Mouse (Mus musculus): ENCODE data around the gene Psmd6. TPM values are rescaled to one million over a fixed set of nuclear protein-coding genes. Genes with fewer than 3 reads are reported as not detected.

Psmd6 gene
- 239 and 243 TPM in 2 replicates for polyA plus RNA-seq (2015; fragmentation: Nextera tagmentation; extraction: Ambion mirVana)

DNA sequence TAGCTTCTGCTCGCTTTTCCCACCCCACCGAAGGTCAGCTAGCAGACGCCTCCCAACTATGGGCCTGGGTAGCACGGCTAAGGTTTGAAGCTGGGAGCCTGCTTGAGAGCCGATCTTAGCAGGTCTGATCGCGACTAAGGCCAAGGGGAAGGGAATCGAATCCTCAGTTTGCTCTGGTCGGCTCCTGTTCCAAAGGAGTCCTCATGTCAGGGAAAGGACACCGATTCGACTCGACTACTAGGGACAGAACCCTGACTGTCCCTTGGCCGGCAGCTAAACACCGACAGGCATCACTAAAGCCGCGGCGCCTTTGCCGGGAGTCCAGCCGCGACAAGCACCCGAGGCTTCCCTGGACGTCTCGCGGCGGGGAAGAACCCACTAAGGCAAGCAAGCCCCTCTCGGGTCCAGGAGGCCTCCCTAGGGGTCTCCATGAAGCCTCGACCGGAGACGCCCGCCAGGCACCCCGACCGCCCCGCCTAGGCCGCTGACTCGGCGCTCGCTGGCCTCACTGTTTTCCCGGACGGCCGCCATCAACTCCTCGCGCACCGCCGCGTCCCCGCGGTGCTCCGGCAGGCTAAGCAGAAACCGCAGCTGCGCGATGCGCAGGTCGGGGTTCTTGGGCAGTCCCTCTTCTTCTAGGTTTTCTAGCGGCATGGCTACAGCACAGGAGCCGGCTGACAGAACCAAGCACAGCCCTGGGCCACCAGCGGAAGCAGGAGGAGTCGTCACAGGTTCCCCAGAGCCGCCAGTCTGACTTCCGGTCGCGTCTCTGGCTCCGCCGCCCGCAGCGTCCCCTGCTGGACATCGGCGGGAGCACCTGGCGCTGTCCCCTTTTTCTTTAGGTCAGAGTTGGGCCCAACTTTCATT lies at the start of gene Psmd6:
Gene Psmd6 (minus strand): TSS at position 755 of the 867 bp plus-strand sequence.
- Histone ChIP-seq H3K36me3 (peaks cover 32% of the 10 kb centered on the region), H3K27ac (peak within 1 kb of the TSS; percentile 64), H3K4me2 (peak within 1 kb of the TSS; percentile 80), H3K4me3 (peak within 1 kb of the TSS; percentile 91), H3K27me3 (no peaks in the 10 kb centered on the region), H3K4me1 (peaks cover 10% of the 10 kb centered on the region), H3K9ac (peak within 1 kb of the TSS; percentile 95), H3K9me3 (no peaks in the 10 kb centered on the region)
- peak; percentile 96 for ATAC-seq (ENCODE audit: borderline replicate concordance, extremely low read depth, low FRiP score, low TSS enrichment)
- WGBS, result under 1% methylated on average over 68 of the region's 68 CpGs

- Histone ChIP-seq H3K9ac (no peak overlapping the region), H3K27ac (no peak overlapping the region), H3K9me3 (no peaks in the 10 kb centered on the region), H3K27me3 (no peaks in the 10 kb centered on the region), H3K4me1 (no peaks in the 10 kb centered on the region), H3K36me3 (peaks cover 48% of the 10 kb centered on the region), H3K4me3 (no peak overlapping the region), H3K4me2 (no peak overlapping the region)
- WGBS, result 77% methylated on average over 4 of the region's 4 CpGs
- ATAC-seq (ENCODE audit: borderline replicate concordance, extremely low read depth, low FRiP score, low TSS enrichment), result no peak
These were observed 10.1 kb downstream of the Psmd6 start for GRCm38 (mm10) chr14:14110710-14111109.

DNA sequence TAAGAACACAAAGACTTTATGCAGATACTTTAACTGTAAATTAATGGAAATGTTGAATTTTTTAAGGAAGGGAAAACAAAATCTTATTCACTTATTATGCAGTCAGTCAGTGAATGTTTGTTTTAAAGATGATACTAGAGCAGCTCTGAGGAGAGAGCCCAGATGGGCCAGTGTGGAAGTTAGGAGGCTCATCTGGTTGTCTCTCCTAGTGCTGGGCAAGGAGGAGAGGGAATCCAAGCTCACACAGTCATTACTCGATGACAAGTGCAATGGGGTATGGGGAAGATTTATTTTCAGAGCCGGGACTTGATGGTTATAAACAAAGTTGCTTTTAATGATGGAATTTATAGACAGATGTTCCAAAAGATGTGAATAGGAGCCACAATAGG lies 15.9 kb downstream of the Psmd6 start:
- Histone ChIP-seq H3K36me3 (peaks cover 17% of the 10 kb centered on the region), H3K4me1 (no peaks in the 10 kb centered on the region), H3K27ac (no peak overlapping the region), H3K9ac (no peak overlapping the region), H3K27me3 (no peaks in the 10 kb centered on the region), H3K4me2 (no peak overlapping the region), H3K9me3 (no peaks in the 10 kb centered on the region), H3K4me3 (no peak overlapping the region)
- ATAC-seq (ENCODE audit: borderline replicate concordance, extremely low read depth, low FRiP score, low TSS enrichment), result no peak
- WGBS, result 66% methylated on average over 2 of the region's 2 CpGs

GRCm38 (mm10) chr14:14104213-14104929 lies 16.4 kb downstream of the Psmd6 start:
- no peak overlapping the region for H3K27ac ChIP-seq
- no peak for ATAC-seq (ENCODE audit: borderline replicate concordance, extremely low read depth, low FRiP score, low TSS enrichment)
- H3K4me2 ChIP-seq, result no peak overlapping the region
- H3K27me3 ChIP-seq, result no peaks in the 10 kb centered on the region
- no peaks in the 10 kb centered on the region for H3K4me1 ChIP-seq
- peaks cover 19% of the 10 kb centered on the region for H3K36me3 ChIP-seq
- 58% methylated on average over 13 of the region's 13 CpGs for WGBS
- no peak overlapping the region for H3K4me3 ChIP-seq
- no peak overlapping the region for H3K9ac ChIP-seq
- no peaks in the 10 kb centered on the region for H3K9me3 ChIP-seq

- Histone ChIP-seq H3K9me3 (no peaks in the 10 kb centered on the region), H3K4me3 (no peak overlapping the region), H3K27ac (no peak overlapping the region), H3K4me1 (no peaks in the 10 kb centered on the region), H3K36me3 (peaks cover 29% of the 10 kb centered on the region), H3K27me3 (no peaks in the 10 kb centered on the region), H3K4me2 (no peak overlapping the region), H3K9ac (no peak overlapping the region)
- 90% methylated on average over 9 of the region's 9 CpGs for WGBS
- no peak for ATAC-seq (ENCODE audit: borderline replicate concordance, extremely low read depth, low FRiP score, low TSS enrichment)
These were observed 19.5 kb downstream of the Psmd6 start for GRCm38 (mm10) chr14:14101296-14101695.

- H3K4me3 ChIP-seq, result no peak overlapping the region
- H3K4me1 ChIP-seq, result no peaks in the 10 kb centered on the region
- no peak for ATAC-seq (ENCODE audit: borderline replicate concordance, extremely low read depth, low FRiP score, low TSS enrichment)
- H3K27ac ChIP-seq, result no peak overlapping the region
- no peak overlapping the region for H3K4me2 ChIP-seq
- 86% methylated on average over 8 of the region's 8 CpGs for WGBS
- no peaks in the 10 kb centered on the region for H3K27me3 ChIP-seq
- H3K9me3 ChIP-seq, result no peaks in the 10 kb centered on the region
- H3K9ac ChIP-seq, result no peak overlapping the region
- H3K36me3 ChIP-seq, result peaks cover 31% of the 10 kb centered on the region
These were observed 20.0 kb downstream of the Psmd6 start for GRCm38 (mm10) chr14:14100773-14101280.

- no peaks in the 10 kb centered on the region for H3K27me3 ChIP-seq
- ATAC-seq (ENCODE audit: borderline replicate concordance, extremely low read depth, low FRiP score, low TSS enrichment), result peak; percentile 31; the same call in 1 of the 2 replicates
- H3K27ac ChIP-seq, result no peak overlapping the region
- H3K9ac ChIP-seq, result no peak overlapping the region
- H3K4me1 ChIP-seq, result no peaks in the 10 kb centered on the region
- no peaks in the 10 kb centered on the region for H3K9me3 ChIP-seq
- peaks cover 31% of the 10 kb centered on the region for H3K36me3 ChIP-seq
- no peak overlapping the region for H3K4me2 ChIP-seq
- no peak overlapping the region for H3K4me3 ChIP-seq
- WGBS, result 30% methylated on average over 10 of the region's 10 CpGs
These were observed 22.3 kb downstream of the Psmd6 start for GRCm38 (mm10) chr14:14098330-14098980.

DNA sequence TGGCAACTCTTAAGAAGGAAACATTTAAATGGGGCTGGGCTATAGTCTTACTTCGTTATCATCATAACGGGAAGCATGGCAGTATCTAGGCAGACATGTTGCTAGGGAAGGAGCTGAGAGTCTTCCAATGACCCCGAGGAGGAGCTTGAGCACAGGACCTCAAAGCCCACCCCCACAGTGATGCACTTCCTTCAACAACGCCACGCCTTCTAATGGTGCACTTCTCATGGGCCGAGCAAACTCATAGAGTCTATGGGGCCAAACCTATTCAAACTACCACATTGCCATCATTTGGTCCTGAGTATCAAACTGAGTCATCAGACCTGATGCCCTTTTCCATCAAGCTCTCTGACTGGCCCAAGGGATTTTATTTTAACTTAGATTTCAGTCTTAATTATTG lies 30.2 kb downstream of the Psmd6 start:
- Histone ChIP-seq H3K36me3 (peaks cover 16% of the 10 kb centered on the region), H3K4me1 (no peaks in the 10 kb centered on the region), H3K27ac (no peak overlapping the region), H3K4me3 (no peak overlapping the region), H3K4me2 (no peak overlapping the region), H3K9me3 (no peaks in the 10 kb centered on the region), H3K9ac (no peak overlapping the region), H3K27me3 (no peaks in the 10 kb centered on the region)
- no peak for ATAC-seq (ENCODE audit: borderline replicate concordance, extremely low read depth, low FRiP score, low TSS enrichment)
- 92% methylated on average over 6 of the region's 6 CpGs for WGBS

DNA sequence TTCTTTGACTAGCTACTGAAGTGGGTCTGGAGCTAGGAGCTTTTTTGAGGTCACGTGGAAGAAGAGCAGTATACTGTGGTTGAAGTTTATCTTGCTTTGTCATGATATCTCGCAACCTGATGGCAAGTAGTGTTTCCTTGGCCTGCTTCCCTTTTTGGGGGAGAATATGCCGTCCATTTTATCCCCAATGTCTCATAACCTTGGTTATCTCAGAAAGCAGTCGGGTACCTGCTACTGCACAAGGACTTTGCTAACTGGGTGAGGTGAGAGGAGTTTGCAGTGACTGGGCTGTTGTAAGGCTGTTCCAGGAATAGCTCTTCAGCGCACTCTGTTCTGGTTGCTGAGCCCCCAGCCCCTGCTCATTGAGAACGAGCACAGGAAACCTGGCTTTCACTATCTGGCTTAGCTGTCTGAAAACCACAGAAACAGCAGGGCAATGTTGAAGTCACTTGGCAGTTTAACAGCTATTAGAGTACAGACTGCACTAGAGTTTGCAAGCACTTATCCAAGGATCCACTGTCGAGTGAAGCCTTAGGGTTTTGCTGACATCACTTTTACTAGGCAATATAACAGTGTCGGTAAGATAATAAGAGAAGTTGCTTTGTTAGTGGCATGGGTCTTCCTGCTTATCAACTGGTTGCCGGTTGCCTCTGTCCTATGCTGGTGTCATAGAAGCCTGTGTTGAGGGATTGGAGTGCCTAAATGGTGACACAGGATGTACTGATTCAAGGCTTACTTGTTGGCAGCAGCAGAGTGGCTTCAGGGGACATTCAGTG lies 32.6 kb downstream of the Psmd6 start:
- no peaks in the 10 kb centered on the region for H3K4me1 ChIP-seq
- 78% methylated on average over 9 of the region's 9 CpGs for WGBS
- H3K9me3 ChIP-seq, result no peaks in the 10 kb centered on the region
- ATAC-seq (ENCODE audit: borderline replicate concordance, extremely low read depth, low FRiP score, low TSS enrichment), result no peak
- H3K9ac ChIP-seq, result no peak overlapping the region
- peaks cover 16% of the 10 kb centered on the region for H3K36me3 ChIP-seq
- H3K4me3 ChIP-seq, result no peak overlapping the region
- H3K27me3 ChIP-seq, result no peaks in the 10 kb centered on the region
- H3K27ac ChIP-seq, result no peak overlapping the region
- H3K4me2 ChIP-seq, result no peak overlapping the region

GRCm38 (mm10) chr14:14087348-14087747 lies 33.4 kb downstream of the Psmd6 start:
- 80% methylated on average over 6 of the region's 6 CpGs for WGBS
- Histone ChIP-seq H3K9ac (no peak overlapping the region), H3K4me2 (no peak overlapping the region), H3K4me3 (no peak overlapping the region), H3K27ac (no peak overlapping the region), H3K4me1 (no peaks in the 10 kb centered on the region), H3K36me3 (peaks cover 14% of the 10 kb centered on the region), H3K9me3 (no peaks in the 10 kb centered on the region), H3K27me3 (no peaks in the 10 kb centered on the region)
- no peak for ATAC-seq (ENCODE audit: borderline replicate concordance, extremely low read depth, low FRiP score, low TSS enrichment)

- Histone ChIP-seq H3K9ac (no peak overlapping the region), H3K27ac (no peak overlapping the region), H3K9me3 (no peaks in the 10 kb centered on the region), H3K4me3 (no peak overlapping the region), H3K4me1 (no peaks in the 10 kb centered on the region), H3K27me3 (no peaks in the 10 kb centered on the region), H3K4me2 (no peak overlapping the region), H3K36me3 (peaks cover 13% of the 10 kb centered on the region)
- no peak for ATAC-seq (ENCODE audit: borderline replicate concordance, extremely low read depth, low FRiP score, low TSS enrichment)
- 78% methylated on average over 4 of the region's 4 CpGs for WGBS
These were observed 34.0 kb downstream of the Psmd6 start for GRCm38 (mm10) chr14:14086711-14087263.

Measured in lung, embryonic 15.5 days (tissue).